Mouse (Mus musculus): ENCODE results near the gene Gmppa. TPM values are rescaled to one million over a fixed set of nuclear protein-coding genes. Genes with fewer than 3 reads are reported as not detected.

The Gmppa gene
- polyA plus RNA-seq, 1 experiment from 2014 or later: 84.5 TPM

GRCm38 (mm10) chr1:75462636-75463035 is 26.9 kb downstream of the Gmppa start:
- H3K36me3 ChIP-seq (ENCODE audit: control insufficient read depth, insufficient read depth, low read length): no peaks in the 10 kb centered on the region
- H3K9ac ChIP-seq (replicated peaks; ENCODE audit: low read depth, low read length): no peak overlapping the region
- ATAC-seq (ENCODE audit: insufficient number of reproducible peaks, insufficient read depth, low FRiP score, low read depth): no peak
- 43% methylated on average over 1 of the region's 1 CpGs for WGBS
- H3K27ac ChIP-seq (ENCODE audit: low read length): no peak overlapping the region
- H3K9me3 ChIP-seq (ENCODE audit: control insufficient read depth, low read depth, low read length): no peaks in the 10 kb centered on the region
- H3K27me3 ChIP-seq (ENCODE audit: control insufficient read depth, insufficient read depth, low read length): no peaks in the 10 kb centered on the region
- no peak overlapping the region for H3K4me3 ChIP-seq (ENCODE audit: low read depth, low read length)
- no peak overlapping the region for H3K4me2 ChIP-seq (replicated peaks; ENCODE audit: low read depth, low read length)
- H3K4me1 ChIP-seq (ENCODE audit: control insufficient read depth, insufficient read depth, low read length): peaks cover 11% of the 10 kb centered on the region

GRCm38 (mm10) chr1:75463652-75464204 is 28.0 kb downstream of the Gmppa start:
- Histone ChIP-seq H3K27ac (ENCODE audit: low read length) (no peak overlapping the region), H3K9me3 (ENCODE audit: control insufficient read depth, low read depth, low read length) (no peaks in the 10 kb centered on the region), H3K36me3 (ENCODE audit: control insufficient read depth, insufficient read depth, low read length) (no peaks in the 10 kb centered on the region), H3K27me3 (ENCODE audit: control insufficient read depth, insufficient read depth, low read length) (no peaks in the 10 kb centered on the region), H3K4me2 (replicated peaks; ENCODE audit: low read depth, low read length) (no peak overlapping the region), H3K4me1 (ENCODE audit: control insufficient read depth, insufficient read depth, low read length) (peaks cover 5% of the 10 kb centered on the region), H3K4me3 (ENCODE audit: low read depth, low read length) (no peak overlapping the region), H3K9ac (replicated peaks; ENCODE audit: low read depth, low read length) (no peak overlapping the region)
- no peak for ATAC-seq (ENCODE audit: insufficient number of reproducible peaks, insufficient read depth, low FRiP score, low read depth)
- WGBS: 79% methylated on average over 5 of the region's 5 CpGs

GRCm38 (mm10) chr1:75467215-75467927 is 31.6 kb downstream of the Gmppa start:
- Histone ChIP-seq H3K27me3 (ENCODE audit: control insufficient read depth, insufficient read depth, low read length) (no peaks in the 10 kb centered on the region), H3K27ac (ENCODE audit: low read length) (no peak overlapping the region), H3K9ac (replicated peaks; ENCODE audit: low read depth, low read length) (no peak overlapping the region), H3K4me2 (replicated peaks; ENCODE audit: low read depth, low read length) (no peak overlapping the region), H3K4me3 (ENCODE audit: low read depth, low read length) (no peak overlapping the region), H3K4me1 (ENCODE audit: control insufficient read depth, insufficient read depth, low read length) (no peaks in the 10 kb centered on the region), H3K36me3 (ENCODE audit: control insufficient read depth, insufficient read depth, low read length) (no peaks in the 10 kb centered on the region), H3K9me3 (ENCODE audit: control insufficient read depth, low read depth, low read length) (no peaks in the 10 kb centered on the region)
- WGBS: 8% methylated on average over 14 of the region's 14 CpGs
- peak; percentile 88 for ATAC-seq (ENCODE audit: insufficient number of reproducible peaks, insufficient read depth, low FRiP score, low read depth)

GRCm38 (mm10) chr1:75469287-75469825 is 33.6 kb downstream of the Gmppa start:
- ATAC-seq (ENCODE audit: insufficient number of reproducible peaks, insufficient read depth, low FRiP score, low read depth): no peak
- Histone ChIP-seq H3K27me3 (ENCODE audit: control insufficient read depth, insufficient read depth, low read length) (no peaks in the 10 kb centered on the region), H3K36me3 (ENCODE audit: control insufficient read depth, insufficient read depth, low read length) (peaks cover 2% of the 10 kb centered on the region; the same call in 1 of the 2 replicates), H3K27ac (ENCODE audit: low read length) (no peak overlapping the region), H3K4me3 (ENCODE audit: low read depth, low read length) (no peak overlapping the region), H3K9ac (replicated peaks; ENCODE audit: low read depth, low read length) (no peak overlapping the region), H3K4me2 (replicated peaks; ENCODE audit: low read depth, low read length) (no peak overlapping the region), H3K4me1 (ENCODE audit: control insufficient read depth, insufficient read depth, low read length) (no peaks in the 10 kb centered on the region), H3K9me3 (ENCODE audit: control insufficient read depth, low read depth, low read length) (no peaks in the 10 kb centered on the region)
- 76% methylated on average over 17 of the region's 17 CpGs for WGBS

- H3K27ac ChIP-seq (ENCODE audit: low read length): no peak overlapping the region
- H3K9ac ChIP-seq (replicated peaks; ENCODE audit: low read depth, low read length): no peak overlapping the region
- 97% methylated on average over 11 of the region's 11 CpGs for WGBS
- no peak overlapping the region for H3K4me3 ChIP-seq (ENCODE audit: low read depth, low read length)
- no peaks in the 10 kb centered on the region for H3K27me3 ChIP-seq (ENCODE audit: control insufficient read depth, insufficient read depth, low read length)
- no peaks in the 10 kb centered on the region for H3K9me3 ChIP-seq (ENCODE audit: control insufficient read depth, low read depth, low read length)
- peaks cover 25% of the 10 kb centered on the region for H3K36me3 ChIP-seq (ENCODE audit: control insufficient read depth, insufficient read depth, low read length)
- H3K4me2 ChIP-seq (replicated peaks; ENCODE audit: low read depth, low read length): no peak overlapping the region
- no peak for ATAC-seq (ENCODE audit: insufficient number of reproducible peaks, insufficient read depth, low FRiP score, low read depth)
- peaks cover 16% of the 10 kb centered on the region for H3K4me1 ChIP-seq (ENCODE audit: control insufficient read depth, insufficient read depth, low read length)
These were observed 40.7 kb downstream of the Gmppa start for GRCm38 (mm10) chr1:75476441-75476840.

GRCm38 (mm10) chr1:75477264-75477965 is 41.7 kb downstream of the Gmppa start:
- Histone ChIP-seq H3K4me2 (replicated peaks; ENCODE audit: low read depth, low read length) (peak overlapping the region; percentile 62), H3K9me3 (ENCODE audit: control insufficient read depth, low read depth, low read length) (no peaks in the 10 kb centered on the region), H3K27ac (ENCODE audit: low read length) (no peak overlapping the region), H3K36me3 (ENCODE audit: control insufficient read depth, insufficient read depth, low read length) (peaks cover 25% of the 10 kb centered on the region), H3K4me1 (ENCODE audit: control insufficient read depth, insufficient read depth, low read length) (peaks cover 16% of the 10 kb centered on the region), H3K4me3 (ENCODE audit: low read depth, low read length) (peak overlapping the region; percentile 77; the same call in 1 of the 2 replicates), H3K27me3 (ENCODE audit: control insufficient read depth, insufficient read depth, low read length) (no peaks in the 10 kb centered on the region), H3K9ac (replicated peaks; ENCODE audit: low read depth, low read length) (no peak overlapping the region)
- 17% methylated on average over 35 of the region's 35 CpGs for WGBS
- ATAC-seq (ENCODE audit: insufficient number of reproducible peaks, insufficient read depth, low FRiP score, low read depth): no peak

GRCm38 (mm10) chr1:75477966-75478290 is 42.2 kb downstream of the Gmppa start:
- peak overlapping the region; percentile 77 for H3K4me3 ChIP-seq (ENCODE audit: low read depth, low read length)
- H3K27me3 ChIP-seq (ENCODE audit: control insufficient read depth, insufficient read depth, low read length): no peaks in the 10 kb centered on the region
- no peak overlapping the region for H3K27ac ChIP-seq (ENCODE audit: low read length)
- H3K36me3 ChIP-seq (ENCODE audit: control insufficient read depth, insufficient read depth, low read length): peaks cover 25% of the 10 kb centered on the region
- 47% methylated on average over 3 of the region's 3 CpGs for WGBS
- H3K4me2 ChIP-seq (replicated peaks; ENCODE audit: low read depth, low read length): peak overlapping the region; percentile 62
- peaks cover 16% of the 10 kb centered on the region for H3K4me1 ChIP-seq (ENCODE audit: control insufficient read depth, insufficient read depth, low read length)
- H3K9me3 ChIP-seq (ENCODE audit: control insufficient read depth, low read depth, low read length): no peaks in the 10 kb centered on the region
- H3K9ac ChIP-seq (replicated peaks; ENCODE audit: low read depth, low read length): no peak overlapping the region
- no peak for ATAC-seq (ENCODE audit: insufficient number of reproducible peaks, insufficient read depth, low FRiP score, low read depth)

- H3K9ac ChIP-seq (replicated peaks; ENCODE audit: low read depth, low read length): peak overlapping the region; percentile 55; the same call in 1 of the 2 replicates
- H3K4me3 ChIP-seq (ENCODE audit: low read depth, low read length): peak overlapping the region; percentile 77
- no peak; the same call in 1 of the 2 replicates for ATAC-seq (ENCODE audit: insufficient number of reproducible peaks, insufficient read depth, low FRiP score, low read depth)
- H3K36me3 ChIP-seq (ENCODE audit: control insufficient read depth, insufficient read depth, low read length): peaks cover 25% of the 10 kb centered on the region
- WGBS: under 1% methylated on average over 24 of the region's 25 CpGs
- peaks cover 16% of the 10 kb centered on the region for H3K4me1 ChIP-seq (ENCODE audit: control insufficient read depth, insufficient read depth, low read length)
- H3K27me3 ChIP-seq (ENCODE audit: control insufficient read depth, insufficient read depth, low read length): no peaks in the 10 kb centered on the region
- H3K9me3 ChIP-seq (ENCODE audit: control insufficient read depth, low read depth, low read length): no peaks in the 10 kb centered on the region
- peak overlapping the region; percentile 62 for H3K4me2 ChIP-seq (replicated peaks; ENCODE audit: low read depth, low read length)
- H3K27ac ChIP-seq (ENCODE audit: low read length): peak overlapping the region; percentile 63; the same call in 1 of the 2 replicates
These were observed 42.8 kb downstream of the Gmppa start for GRCm38 (mm10) chr1:75478497-75478896.

Data from stomach, embryonic 14.5 days (tissue).